ENCODE assay signal across 15 mouse cellular contexts in the genomic region with DNA sequence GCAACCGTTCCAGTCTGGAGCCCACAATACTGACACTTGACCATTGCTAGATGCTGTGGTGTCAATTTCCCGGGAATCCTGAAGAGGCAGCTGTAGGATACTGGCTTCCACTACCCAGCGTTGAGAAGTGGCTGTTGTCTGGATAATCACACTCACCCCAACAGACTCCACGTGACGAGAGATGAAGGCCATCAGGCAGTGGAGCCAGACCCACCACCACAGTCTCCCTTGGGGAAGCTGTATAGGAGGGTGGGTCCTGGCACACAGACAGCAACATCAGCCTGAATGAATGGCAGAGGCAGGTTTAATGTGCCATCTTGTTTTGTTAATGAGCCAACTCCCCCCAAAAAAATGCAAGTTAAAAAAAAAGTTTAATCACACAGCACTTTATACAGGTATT. TPM values are rescaled to one million over a fixed set of nuclear protein-coding genes. Genes with fewer than 3 reads are reported as not detected.
"Had no signal": no experiment of that assay in that cellular context is flagged by ENCODE, and none has a peak within 500 bp of the region (broad histone marks: within the 10 kb centered on the region; RNA-seq: fewer than 3 reads in every experiment).

No protein-coding gene starts in this region.

- H3K27ac ChIP-seq: intestine, embryonic 15.5 days; left cerebral cortex, adult 2 months; limb, embryonic 10.5 days; midbrain, embryonic 15.5 days; neural tube, embryonic 13.5 days had no signal

- H3K4me2 ChIP-seq: intestine, embryonic 15.5 days; midbrain, embryonic 15.5 days; neural tube, embryonic 13.5 days had no signal

- H3K9me3 ChIP-seq: intestine, embryonic 15.5 days; limb, embryonic 10.5 days; midbrain, embryonic 15.5 days; neural tube, embryonic 13.5 days had no signal

- H3K4me3 ChIP-seq: intestine, embryonic 15.5 days; left cerebral cortex, adult 2 months; limb, embryonic 10.5 days; midbrain, embryonic 15.5 days; neural tube, embryonic 13.5 days had no signal

- ATAC-seq: intestine, embryonic 15.5 days; lung, postnatal 0 days; midbrain, embryonic 15.5 days had no signal

- H3K9ac ChIP-seq: intestine, embryonic 15.5 days; midbrain, embryonic 15.5 days; neural tube, embryonic 13.5 days had no signal

- DNase-seq: kidney, adult 2 months; kidney, postnatal 25 days; lung, adult 2 months; lung, postnatal 36 days; right cerebral cortex, postnatal 14 days; thymus, postnatal 4 days had no signal

RNA-seq across cellular contexts. Expression of a gene that starts 48.8 kb away (rescaled TPM):
- total RNA-seq: megakaryocyte progenitor cell, adult 5-6 weeks had no signal
- polyA plus RNA-seq: intestine, embryonic 15.5 days; kidney, adult 2 months; kidney, embryonic 16.5 days; limb, embryonic 10.5 days; lung, adult 2 months; lung, postnatal 0 days; stomach, embryonic 16.5 days had no signal
